Mouse (Mus musculus): ENCODE measurements around the gene Mfsd9. TPM values are rescaled to one million over a fixed set of nuclear protein-coding genes. Genes with fewer than 3 reads are reported as not detected.
A peak's percentile ranks its signal among the peaks of the same experiment; 100 is the strongest.

Mfsd9 gene
- total RNA-seq, 1 experiment: 3.1 TPM

DNA sequence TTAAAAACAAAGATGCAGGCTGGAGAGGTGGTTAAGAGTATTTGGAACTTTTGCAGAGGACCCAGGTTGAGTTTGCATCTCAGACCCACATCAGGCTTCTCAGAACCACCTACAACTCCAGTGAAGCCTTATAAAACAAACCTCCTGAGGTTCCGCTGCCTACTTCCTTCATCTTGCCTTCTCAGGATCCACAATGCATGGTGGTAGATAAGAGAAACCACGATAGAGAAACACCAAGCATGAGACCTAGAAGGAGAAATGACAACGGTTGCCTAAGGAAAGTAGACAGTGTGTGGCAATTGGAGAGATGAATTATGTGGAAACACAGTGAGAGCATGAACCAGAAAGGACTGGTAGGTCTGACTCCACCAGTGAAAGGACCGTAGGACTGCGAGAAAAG lies 10.4 kb upstream of the Mfsd9 start:
- no peak overlapping the region for H3K9ac ChIP-seq (ENCODE audit: insufficient read depth, low read depth, low read length, poor library complexity, severe bottlenecking)
- H3K4me3 ChIP-seq (ENCODE audit: insufficient read depth in 1 of 2, low read depth in 1 of 2, low read length in 2 of 2, poor library complexity in 1 of 2, severe bottlenecking in 1 of 2): no peak overlapping the region
- H3K9me3 ChIP-seq (ENCODE audit: control insufficient read depth, insufficient read depth, low read depth, low read length): no peaks in the 10 kb centered on the region
- no peaks in the 10 kb centered on the region for H3K4me1 ChIP-seq (ENCODE audit: control insufficient read depth in 2 of 2, insufficient read depth in 2 of 2, low read length in 2 of 2, poor library complexity in 1 of 2)
- no peak overlapping the region for H3K27ac ChIP-seq (ENCODE audit: insufficient read depth, low read depth, low read length, poor library complexity, severe bottlenecking)
- TF ChIP-seq ZC3H11A (IDR thresholded peaks at IDR 0.05; ENCODE audit: borderline replicate concordance, low read depth, low read length) (no peak), MAFK (IDR thresholded peaks at IDR 0.05; ENCODE audit: insufficient read depth, low read depth, low read length) (no peak), ZNF384 (IDR thresholded peaks at IDR 0.05; ENCODE audit: low read depth, low read length) (no peak), HCFC1 (IDR thresholded peaks at IDR 0.05; ENCODE audit: borderline replicate concordance, insufficient read depth, low read length) (no peak), CHD2 (IDR thresholded peaks at IDR 0.05; ENCODE audit: low read depth, low read length) (no peak)
- no peaks in the 10 kb centered on the region for H3K36me3 ChIP-seq (ENCODE audit: control insufficient read depth, insufficient read depth, low read length, poor library complexity, severe bottlenecking)
- no peak for DNase-seq (ENCODE audit: low read depth, low spot score)
- in situ Hi-C loops (cut with MboI; ENCODE audit: low sequenced_read_pairs in 2 of 2, unreplicated experiment in 2 of 2): no loop called here

DNA sequence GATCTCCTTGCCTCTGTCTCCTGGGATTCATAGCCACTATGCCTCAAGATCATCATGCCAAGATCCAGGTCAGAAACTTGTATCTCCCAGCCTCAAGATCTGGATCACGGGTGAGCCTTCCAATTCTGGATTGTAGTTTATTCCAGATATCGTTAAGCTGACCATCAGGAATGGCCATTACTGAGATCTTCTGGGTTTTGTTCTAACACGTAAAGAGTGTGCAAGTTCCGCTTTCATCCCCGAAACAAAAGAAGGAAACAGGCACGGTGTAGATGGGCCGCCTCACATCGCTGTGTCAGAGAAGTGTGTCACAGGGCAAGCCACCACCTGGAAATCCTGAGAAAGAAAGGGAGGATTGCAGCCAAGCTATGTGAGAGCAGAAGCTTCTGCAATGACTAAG lies 8.6 kb upstream of the Mfsd9 start:
- TF ChIP-seq CHD2 (IDR thresholded peaks at IDR 0.05; ENCODE audit: low read depth, low read length) (no peak), HCFC1 (IDR thresholded peaks at IDR 0.05; ENCODE audit: borderline replicate concordance, insufficient read depth, low read length) (no peak), ZNF384 (IDR thresholded peaks at IDR 0.05; ENCODE audit: low read depth, low read length) (no peak), ZC3H11A (IDR thresholded peaks at IDR 0.05; ENCODE audit: borderline replicate concordance, low read depth, low read length) (no peak)
- H3K9ac ChIP-seq (ENCODE audit: insufficient read depth, low read depth, low read length, poor library complexity, severe bottlenecking): no peak overlapping the region
- H3K4me3 ChIP-seq (ENCODE audit: insufficient read depth in 1 of 2, low read depth in 1 of 2, low read length in 2 of 2, poor library complexity in 1 of 2, severe bottlenecking in 1 of 2): no peak overlapping the region
- H3K4me1 ChIP-seq (ENCODE audit: control insufficient read depth in 2 of 2, insufficient read depth in 2 of 2, low read length in 2 of 2, poor library complexity in 1 of 2): no peaks in the 10 kb centered on the region
- H3K27ac ChIP-seq (ENCODE audit: insufficient read depth, low read depth, low read length, poor library complexity, severe bottlenecking): no peak overlapping the region
- in situ Hi-C loops (cut with MboI; ENCODE audit: low sequenced_read_pairs in 2 of 2, unreplicated experiment in 2 of 2): no loop called here
- H3K36me3 ChIP-seq (ENCODE audit: control insufficient read depth, insufficient read depth, low read length, poor library complexity, severe bottlenecking): no peaks in the 10 kb centered on the region
- DNase-seq (ENCODE audit: low read depth, low spot score): no peak
- H3K9me3 ChIP-seq (ENCODE audit: control insufficient read depth, insufficient read depth, low read depth, low read length): no peaks in the 10 kb centered on the region

DNA sequence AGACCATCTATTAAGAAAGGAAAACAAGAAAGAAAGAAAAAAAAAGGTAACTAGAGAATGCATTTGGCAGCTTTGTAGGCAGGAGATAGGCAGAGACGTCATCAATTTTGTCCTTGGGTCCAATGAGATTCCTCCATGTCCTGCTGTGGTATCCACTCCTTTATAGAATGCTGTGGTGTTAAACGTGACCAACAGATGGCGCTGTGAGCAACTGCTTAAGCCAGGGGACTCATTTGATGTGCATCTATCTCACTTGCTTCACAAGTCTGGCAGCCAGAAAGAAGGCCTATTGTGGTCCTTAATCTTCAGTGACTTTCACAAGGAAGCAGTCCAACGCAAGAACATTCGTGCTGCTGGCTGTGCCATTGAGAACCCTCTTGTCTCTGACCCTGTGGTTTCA lies 6.9 kb upstream of the Mfsd9 start:
- Histone ChIP-seq H3K27ac (ENCODE audit: insufficient read depth, low read depth, low read length, poor library complexity, severe bottlenecking) (no peak overlapping the region), H3K4me1 (ENCODE audit: control insufficient read depth in 2 of 2, insufficient read depth in 2 of 2, low read length in 2 of 2, poor library complexity in 1 of 2) (no peaks in the 10 kb centered on the region), H3K9ac (ENCODE audit: insufficient read depth, low read depth, low read length, poor library complexity, severe bottlenecking) (no peak overlapping the region), H3K4me3 (ENCODE audit: insufficient read depth in 1 of 2, low read depth in 1 of 2, low read length in 2 of 2, poor library complexity in 1 of 2, severe bottlenecking in 1 of 2) (no peak overlapping the region), H3K36me3 (ENCODE audit: control insufficient read depth, insufficient read depth, low read length, poor library complexity, severe bottlenecking) (no peaks in the 10 kb centered on the region), H3K9me3 (ENCODE audit: control insufficient read depth, insufficient read depth, low read depth, low read length) (no peaks in the 10 kb centered on the region)
- TF ChIP-seq ZC3H11A (IDR thresholded peaks at IDR 0.05; ENCODE audit: borderline replicate concordance, low read depth, low read length): no peak
- TF ChIP-seq MAFK (IDR thresholded peaks at IDR 0.05; ENCODE audit: insufficient read depth, low read depth, low read length): no peak
- TF ChIP-seq CHD2 (IDR thresholded peaks at IDR 0.05; ENCODE audit: low read depth, low read length): no peak
- no peak for TF ChIP-seq HCFC1 (IDR thresholded peaks at IDR 0.05; ENCODE audit: borderline replicate concordance, insufficient read depth, low read length)
- no peak for TF ChIP-seq ZNF384 (IDR thresholded peaks at IDR 0.05; ENCODE audit: low read depth, low read length)
- peak; percentile 80 for DNase-seq (ENCODE audit: low read depth, low spot score)
- in situ Hi-C loops (cut with MboI; ENCODE audit: low sequenced_read_pairs in 2 of 2, unreplicated experiment in 2 of 2): no loop called here

DNA sequence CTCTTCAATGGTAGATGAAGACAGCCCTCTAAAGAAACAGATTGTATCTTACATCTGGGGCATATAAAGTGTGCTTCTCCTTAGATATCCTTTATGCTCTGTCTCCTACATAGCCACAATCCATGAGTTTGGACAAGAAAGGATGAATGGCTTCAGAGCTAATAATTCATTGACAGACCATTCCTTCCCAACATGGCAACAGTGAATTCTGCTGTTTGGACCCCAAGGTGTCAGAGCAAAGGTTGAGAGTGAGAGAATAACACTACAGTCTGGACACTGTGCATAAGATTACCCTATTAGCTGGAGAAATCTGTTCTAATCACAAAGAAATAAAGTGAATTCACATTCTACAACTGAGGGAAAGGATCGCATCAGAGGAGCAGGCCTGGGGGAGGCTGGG lies 5.0 kb upstream of the Mfsd9 start:
- Histone ChIP-seq H3K36me3 (ENCODE audit: control insufficient read depth, insufficient read depth, low read length, poor library complexity, severe bottlenecking) (no peaks in the 10 kb centered on the region), H3K27ac (ENCODE audit: insufficient read depth, low read depth, low read length, poor library complexity, severe bottlenecking) (no peak overlapping the region), H3K9me3 (ENCODE audit: control insufficient read depth, insufficient read depth, low read depth, low read length) (no peaks in the 10 kb centered on the region), H3K9ac (ENCODE audit: insufficient read depth, low read depth, low read length, poor library complexity, severe bottlenecking) (no peak overlapping the region), H3K4me1 (ENCODE audit: control insufficient read depth in 2 of 2, insufficient read depth in 2 of 2, low read length in 2 of 2, poor library complexity in 1 of 2) (no peaks in the 10 kb centered on the region), H3K4me3 (ENCODE audit: insufficient read depth in 1 of 2, low read depth in 1 of 2, low read length in 2 of 2, poor library complexity in 1 of 2, severe bottlenecking in 1 of 2) (no peak overlapping the region)
- DNase-seq (ENCODE audit: low read depth, low spot score): no peak
- in situ Hi-C loops (cut with MboI; ENCODE audit: low sequenced_read_pairs in 2 of 2, unreplicated experiment in 2 of 2): no loop called here
- TF ChIP-seq MAFK (IDR thresholded peaks at IDR 0.05; ENCODE audit: insufficient read depth, low read depth, low read length): no peak
- TF ChIP-seq ZNF384 (IDR thresholded peaks at IDR 0.05; ENCODE audit: low read depth, low read length): no peak
- TF ChIP-seq CHD2 (IDR thresholded peaks at IDR 0.05; ENCODE audit: low read depth, low read length): no peak
- TF ChIP-seq ZC3H11A (IDR thresholded peaks at IDR 0.05; ENCODE audit: borderline replicate concordance, low read depth, low read length): no peak
- no peak for TF ChIP-seq HCFC1 (IDR thresholded peaks at IDR 0.05; ENCODE audit: borderline replicate concordance, insufficient read depth, low read length)

DNA sequence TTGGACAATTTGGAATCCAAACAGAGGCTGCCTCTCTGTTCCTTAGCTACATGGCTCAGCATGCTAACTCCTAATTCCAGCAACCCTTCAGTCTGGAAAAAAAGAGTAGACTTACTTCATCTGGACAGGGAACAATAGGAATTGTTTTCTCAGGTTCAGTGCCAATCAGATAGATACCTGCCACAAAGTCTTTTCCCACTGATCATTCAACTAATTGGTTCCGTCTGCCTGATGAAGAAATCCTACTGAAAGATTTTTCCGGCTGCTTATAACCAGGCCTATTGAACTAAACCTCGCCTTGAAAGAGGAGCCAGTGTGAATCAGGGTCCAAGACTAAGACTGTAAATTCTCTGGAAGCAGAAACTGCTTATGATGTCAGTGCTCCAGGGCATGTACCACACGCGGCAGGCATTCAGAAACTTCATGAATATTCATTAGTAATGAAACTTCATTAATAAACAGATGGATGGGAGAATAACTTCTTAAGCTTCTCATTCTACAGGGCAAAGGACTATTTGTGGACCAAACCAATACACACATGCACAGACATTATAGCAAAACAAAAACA lies 737 bp downstream of the Mfsd9 start:
- Histone ChIP-seq H3K9ac (ENCODE audit: insufficient read depth, low read depth, low read length, poor library complexity, severe bottlenecking) (no peak overlapping the region; the same call in 1 of the 2 replicates), H3K9me3 (ENCODE audit: control insufficient read depth, insufficient read depth, low read depth, low read length) (no peaks in the 10 kb centered on the region), H3K36me3 (ENCODE audit: control insufficient read depth, insufficient read depth, low read length, poor library complexity, severe bottlenecking) (no peaks in the 10 kb centered on the region), H3K27ac (ENCODE audit: insufficient read depth, low read depth, low read length, poor library complexity, severe bottlenecking) (no peak overlapping the region), H3K4me3 (ENCODE audit: insufficient read depth in 1 of 2, low read depth in 1 of 2, low read length in 2 of 2, poor library complexity in 1 of 2, severe bottlenecking in 1 of 2) (peak overlapping the region; percentile 81 to 83), H3K4me1 (ENCODE audit: control insufficient read depth in 2 of 2, insufficient read depth in 2 of 2, low read length in 2 of 2, poor library complexity in 1 of 2) (no peaks in the 10 kb centered on the region)
- TF ChIP-seq CHD2 (IDR thresholded peaks at IDR 0.05; ENCODE audit: low read depth, low read length): no peak
- TF ChIP-seq ZC3H11A (IDR thresholded peaks at IDR 0.05; ENCODE audit: borderline replicate concordance, low read depth, low read length): no peak
- TF ChIP-seq HCFC1 (IDR thresholded peaks at IDR 0.05; ENCODE audit: borderline replicate concordance, insufficient read depth, low read length): no peak
- no peak for TF ChIP-seq MAFK (IDR thresholded peaks at IDR 0.05; ENCODE audit: insufficient read depth, low read depth, low read length)
- TF ChIP-seq ZNF384 (IDR thresholded peaks at IDR 0.05; ENCODE audit: low read depth, low read length): no peak
- in situ Hi-C loops (cut with MboI; ENCODE audit: low sequenced_read_pairs in 2 of 2, unreplicated experiment in 2 of 2): no loop called here
- DNase-seq (ENCODE audit: low read depth, low spot score): no peak

All from ES-E14 (cell line).